Mouse (Mus musculus) adipocyte (in vitro differentiated cells): ENCODE measurements around the gene Adsl.

Source experiments
- DNase-seq: peaks from one replicate; pipeline ENCODE4 v3.0.0-alpha.2; 2016; ENCODE audit warnings: low spot score

Gene Adsl

GRCm38 (mm10) chr15:80941468-80942040 lies 6.7 kb upstream of the Adsl start:
- DNase-seq, result no peak

- peak; percentile 30 for DNase-seq
Measured at GRCm38 (mm10) chr15:80945851-80946250, 2.4 kb upstream of the Adsl start.

- no peak for DNase-seq
Measured at GRCm38 (mm10) chr15:80949431-80949830, 1.1 kb downstream of the Adsl start.

GRCm38 (mm10) chr15:80950055-80950454 lies 1.8 kb downstream of the Adsl start:
- DNase-seq, result no peak

GRCm38 (mm10) chr15:80953971-80954370 lies 5.7 kb downstream of the Adsl start:
- no peak for DNase-seq

GRCm38 (mm10) chr15:80954861-80955260 lies 6.6 kb downstream of the Adsl start:
- no peak for DNase-seq

GRCm38 (mm10) chr15:80955836-80956438 lies 7.6 kb downstream of the Adsl start:
- no peak for DNase-seq

GRCm38 (mm10) chr15:80969371-80969770 lies 21.1 kb downstream of the Adsl start:
- no peak for DNase-seq

- DNase-seq, result no peak
Measured at GRCm38 (mm10) chr15:80974311-80974710, 26.0 kb downstream of the Adsl start.

GRCm38 (mm10) chr15:80975666-80976065 lies 27.4 kb downstream of the Adsl start:
- no peak for DNase-seq

- peak; percentile 68 for DNase-seq
Measured at GRCm38 (mm10) chr15:80977620-80978334, 29.5 kb downstream of the Adsl start, which contains the start of gene Sgsm3. TSS of gene Sgsm3 (plus strand) at chr15:80977765.

GRCm38 (mm10) chr15:80979611-80980010 lies 31.3 kb downstream of the Adsl start:
- no peak for DNase-seq

GRCm38 (mm10) chr15:80981176-80981575 lies 32.9 kb downstream of the Adsl start:
- DNase-seq, result no peak

GRCm38 (mm10) chr15:80983264-80983663 lies 35.0 kb downstream of the Adsl start:
- no peak for DNase-seq

GRCm38 (mm10) chr15:80988331-80988730 lies 40.0 kb downstream of the Adsl start:
- no peak for DNase-seq

GRCm38 (mm10) chr15:80989712-80990111 lies 41.4 kb downstream of the Adsl start:
- DNase-seq, result no peak

GRCm38 (mm10) chr15:80994959-80995358 lies 46.7 kb downstream of the Adsl start:
- DNase-seq, result no peak

GRCm38 (mm10) chr15:80996090-80996835 lies 48.0 kb downstream of the Adsl start:
- no peak for DNase-seq

GRCm38 (mm10) chr15:80997077-80997476 lies 48.8 kb downstream of the Adsl start:
- DNase-seq, result no peak

- DNase-seq, result no peak
Measured at GRCm38 (mm10) chr15:81000419-81001138, 52.3 kb downstream of the Adsl start.

- no peak for DNase-seq
Measured at GRCm38 (mm10) chr15:81006127-81006735, 57.9 kb downstream of the Adsl start.

GRCm38 (mm10) chr15:81007339-81007738 lies 59.0 kb downstream of the Adsl start:
- no peak for DNase-seq
